Mouse (Mus musculus) C2C12 (cell line): ENCODE measurements at regions not wholly inside any gene's neighbourhood (a gene's known extent, or its start where the extent isn't known, plus 50 kb on each side); places are given as distances from the start of the nearest gene placed in this dataset.

Experiments
- H3K27me3 ChIP-seq: one replicate; pipeline ENCODE4 v1.6.1; 2011; ENCODE audit not compliant: control insufficient read depth, insufficient read depth, insufficient read length
- H3K36me3 ChIP-seq: one replicate; pipeline ENCODE4 v1.6.1; 2011; ENCODE audit not compliant: control insufficient read depth, insufficient read depth
- H3K4me3 ChIP-seq: one replicate; pipeline ENCODE4 v1.5.1; 2011; ENCODE audit warnings: mild to moderate bottlenecking, control low read depth; ENCODE audit not compliant: poor library complexity, insufficient read depth, severe bottlenecking
- H3K79me2 ChIP-seq: one replicate; pipeline ENCODE4 v1.6.1; 2011; ENCODE audit not compliant: control insufficient read depth, insufficient read depth
- H3K79me3 ChIP-seq: one replicate; pipeline ENCODE4 v1.6.1; 2011; ENCODE audit warnings: low read depth, control low read depth
- H3ac ChIP-seq: one replicate; pipeline ENCODE3; 2011; ENCODE audit warnings: low read depth; ENCODE audit not compliant: control insufficient read depth, insufficient read length
- CEBPB ChIP-seq: IDR thresholded peaks from one replicate; pipeline ENCODE4 v1.6.1; 2011; ENCODE audit warnings: low read depth, mild to moderate bottlenecking, control low read depth, moderate library complexity
- CTCF ChIP-seq: IDR thresholded peaks from one replicate; pipeline ENCODE4 v1.5.1; 2011; ENCODE audit not compliant: control insufficient read depth, insufficient read depth, insufficient read length
- FOSL1 ChIP-seq: IDR thresholded peaks from one replicate; pipeline ENCODE4 v1.8.0; 2011; ENCODE audit warnings: mild to moderate bottlenecking, low read length; ENCODE audit not compliant: poor library complexity, insufficient read depth, severe bottlenecking
- MAX ChIP-seq: IDR thresholded peaks from one replicate; pipeline ENCODE4 v1.6.1; 2011; ENCODE audit warnings: mild to moderate bottlenecking, control low read depth
- MYOD1 ChIP-seq: IDR thresholded peaks from one replicate; pipeline ENCODE4 v1.6.1; 2011; ENCODE audit warnings: low read depth; ENCODE audit not compliant: control insufficient read depth, insufficient read length
- MYOG ChIP-seq: IDR thresholded peaks from one replicate; pipeline ENCODE4 v1.6.1; 2011; ENCODE audit not compliant: control insufficient read depth, insufficient read length; ENCODE audit errors: extremely low read depth
- USF1 ChIP-seq: IDR thresholded peaks from one replicate; pipeline ENCODE4 v1.6.1; 2011; ENCODE audit warnings: low read depth, mild to moderate bottlenecking, control low read depth, moderate library complexity

DNA sequence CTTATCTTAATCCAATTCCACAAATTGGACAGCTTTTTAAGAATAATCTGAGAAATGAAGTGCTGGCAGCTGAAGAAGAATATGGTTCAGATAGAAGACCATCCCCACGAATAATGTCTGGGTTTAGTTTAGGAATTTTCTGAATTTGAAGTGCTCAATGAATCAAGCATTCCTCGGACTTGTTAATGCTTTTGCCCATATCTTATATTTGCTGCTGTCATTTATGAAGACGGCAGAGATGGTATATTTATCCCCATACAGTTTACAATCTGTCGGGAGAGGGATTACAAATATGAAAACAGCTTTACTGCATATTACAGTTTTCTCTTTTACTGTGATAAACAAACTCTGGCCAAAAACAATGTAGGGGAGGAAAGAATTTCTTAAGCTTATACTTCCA, 194.3 kb downstream of the Slc30a10 start:
- no peaks in the 10 kb centered on the region for H3K79me2 ChIP-seq
- no peaks in the 10 kb centered on the region for H3K36me3 ChIP-seq
- H3ac ChIP-seq = no peak overlapping the region
- no peaks in the 10 kb centered on the region for H3K79me3 ChIP-seq
- H3K4me3 ChIP-seq = no peak overlapping the region
- TF ChIP-seq CTCF (no peak), MAX (no peak), USF1 (no peak), MYOG (no peak), FOSL1 (no peak), MYOD1 (no peak), CEBPB (no peak)
- H3K27me3 ChIP-seq = no peaks in the 10 kb centered on the region

DNA sequence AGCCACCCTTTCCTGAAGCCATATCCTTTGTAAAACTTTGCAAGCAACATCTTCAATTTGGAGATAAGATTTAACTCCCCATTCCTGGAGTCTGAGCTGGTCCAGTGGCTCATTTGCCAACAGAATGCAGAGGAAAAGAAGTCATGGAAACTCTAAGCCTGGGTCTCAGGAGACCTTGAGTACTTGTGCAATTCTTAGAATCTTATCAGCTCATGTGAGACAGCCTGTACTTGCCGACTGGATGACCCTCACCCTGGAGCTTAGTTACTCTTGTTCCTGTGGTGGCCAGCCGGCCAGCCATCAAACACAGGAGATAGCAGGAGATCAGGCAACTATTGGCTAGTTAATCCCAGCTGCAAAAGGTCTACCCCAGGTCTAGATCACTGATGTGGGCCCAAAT, 196.3 kb downstream of the Slc30a10 start:
- no peak overlapping the region for H3K4me3 ChIP-seq
- H3K27me3 ChIP-seq = no peaks in the 10 kb centered on the region
- no peaks in the 10 kb centered on the region for H3K79me3 ChIP-seq
- H3K36me3 ChIP-seq = no peaks in the 10 kb centered on the region
- TF ChIP-seq CTCF (no peak), MYOD1 (no peak), MYOG (no peak)
- H3ac ChIP-seq = no peak overlapping the region
- no peaks in the 10 kb centered on the region for H3K79me2 ChIP-seq

DNA sequence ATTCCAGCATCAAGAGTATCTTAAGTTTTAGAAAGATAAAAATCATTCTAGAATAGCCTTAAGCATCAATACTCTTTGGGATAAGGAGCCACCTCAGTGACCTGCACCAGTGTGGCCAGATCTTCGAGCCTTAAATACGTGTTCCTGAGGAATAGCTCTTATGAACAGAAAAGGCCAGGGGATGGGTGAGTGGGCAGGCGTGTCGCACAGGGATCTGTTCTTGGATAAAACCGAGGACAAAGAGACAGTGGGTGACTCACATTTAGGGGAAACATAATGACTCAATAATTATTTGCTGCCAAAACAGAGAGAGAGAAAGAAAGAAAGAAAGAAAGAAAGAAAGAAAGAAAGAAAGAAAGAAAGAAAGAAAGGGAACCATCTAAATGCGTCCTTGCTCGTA, 200.4 kb downstream of the Slc30a10 start:
- TF ChIP-seq MYOG (no peak), CTCF (no peak)
- Histone ChIP-seq H3K27me3 (no peaks in the 10 kb centered on the region), H3ac (no peak overlapping the region), H3K36me3 (no peaks in the 10 kb centered on the region), H3K79me2 (no peaks in the 10 kb centered on the region), H3K79me3 (no peaks in the 10 kb centered on the region), H3K4me3 (no peak overlapping the region)

DNA sequence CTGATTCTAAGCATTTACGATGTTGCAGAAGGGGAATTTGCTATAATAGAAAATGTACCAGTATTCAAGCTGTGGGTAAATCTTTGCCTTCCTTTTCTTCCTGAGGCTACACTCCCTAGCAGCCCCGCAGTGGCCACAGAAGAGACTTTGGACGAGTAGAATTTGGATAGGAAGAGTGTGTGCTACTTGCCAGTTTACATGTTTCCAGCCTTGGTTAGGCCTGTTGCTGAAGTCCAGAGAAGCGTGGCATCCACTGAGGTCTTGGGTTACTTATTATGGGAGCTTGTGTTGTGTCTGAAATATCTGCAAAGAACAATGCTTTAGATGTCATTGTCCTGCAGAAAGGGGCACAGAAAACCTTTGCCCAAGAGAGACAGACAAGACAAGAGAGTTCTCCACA, 200.8 kb downstream of the Slc30a10 start:
- Histone ChIP-seq H3K36me3 (no peaks in the 10 kb centered on the region), H3K4me3 (no peak overlapping the region), H3ac (no peak overlapping the region), H3K79me3 (no peaks in the 10 kb centered on the region), H3K79me2 (no peaks in the 10 kb centered on the region), H3K27me3 (no peaks in the 10 kb centered on the region)
- TF ChIP-seq CTCF (no peak), MAX (no peak), USF1 (no peak), CEBPB (no peak), FOSL1 (no peak), MYOG (no peak)

DNA sequence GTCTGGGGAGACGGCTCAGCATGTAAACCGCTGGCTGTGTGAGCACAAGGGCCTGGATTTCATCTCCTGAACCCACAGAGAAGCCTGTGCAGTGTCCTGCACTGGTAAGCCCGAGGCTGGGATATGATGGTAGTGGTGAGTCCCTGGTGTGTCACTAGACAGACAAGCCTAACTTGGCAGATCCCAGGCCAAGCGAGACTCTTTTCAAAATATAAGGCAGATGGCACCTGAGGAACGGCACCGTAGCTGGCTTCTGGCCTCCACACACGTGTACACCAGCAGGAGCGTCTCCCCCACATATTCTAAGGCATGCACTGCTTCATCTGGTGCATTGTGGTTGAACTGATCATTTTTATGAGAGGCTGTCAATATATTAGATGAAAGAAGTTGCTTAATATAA, 202.6 kb downstream of the Slc30a10 start:
- no peaks in the 10 kb centered on the region for H3K79me2 ChIP-seq
- no peaks in the 10 kb centered on the region for H3K36me3 ChIP-seq
- no peaks in the 10 kb centered on the region for H3K27me3 ChIP-seq
- no peak for TF ChIP-seq CTCF
- TF ChIP-seq MYOD1 = no peak
- no peak for TF ChIP-seq MYOG
- no peak for TF ChIP-seq USF1
- TF ChIP-seq CEBPB = no peak
- TF ChIP-seq MAX = no peak
- no peak for TF ChIP-seq FOSL1
- no peak overlapping the region for H3K4me3 ChIP-seq
- no peaks in the 10 kb centered on the region for H3K79me3 ChIP-seq
- H3ac ChIP-seq = no peak overlapping the region

DNA sequence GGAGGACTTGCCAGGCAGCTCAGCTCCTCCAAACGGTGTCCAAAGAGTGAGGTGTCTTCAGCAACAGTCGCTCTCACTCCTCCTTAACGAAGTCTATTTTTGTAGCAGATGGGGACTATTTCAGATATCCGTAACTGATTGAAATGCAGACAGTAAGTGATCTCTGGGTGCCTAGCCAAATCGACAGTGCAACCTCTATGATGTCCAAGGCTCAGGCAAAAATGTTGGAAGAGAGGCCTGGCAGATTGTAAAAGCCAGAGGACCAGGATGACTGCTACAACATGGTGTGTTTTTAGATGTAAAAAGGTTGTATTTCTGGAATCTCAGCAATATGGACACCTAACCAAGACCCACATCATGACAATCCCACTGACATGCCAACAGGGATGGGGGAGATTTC, 204.8 kb downstream of the Slc30a10 start:
- Histone ChIP-seq H3K36me3 (no peaks in the 10 kb centered on the region), H3K27me3 (no peaks in the 10 kb centered on the region), H3K4me3 (no peak overlapping the region), H3ac (no peak overlapping the region), H3K79me2 (no peaks in the 10 kb centered on the region), H3K79me3 (no peaks in the 10 kb centered on the region)
- TF ChIP-seq CTCF = no peak
- TF ChIP-seq USF1 = no peak
- no peak for TF ChIP-seq MYOD1
- TF ChIP-seq MAX = no peak
- TF ChIP-seq MYOG = no peak
- no peak for TF ChIP-seq CEBPB
- TF ChIP-seq FOSL1 = no peak
